Mouse (Mus musculus): ENCODE measurements around the gene B4galnt2.
A peak's percentile ranks its signal among the peaks of the same experiment; 100 is the strongest.
"Not testable (repeated sequence)": the region's sequence is repeated elsewhere in the genome, so short reads cannot be mapped to it uniquely, and the experiment has no call there.

Gene B4galnt2

DNA sequence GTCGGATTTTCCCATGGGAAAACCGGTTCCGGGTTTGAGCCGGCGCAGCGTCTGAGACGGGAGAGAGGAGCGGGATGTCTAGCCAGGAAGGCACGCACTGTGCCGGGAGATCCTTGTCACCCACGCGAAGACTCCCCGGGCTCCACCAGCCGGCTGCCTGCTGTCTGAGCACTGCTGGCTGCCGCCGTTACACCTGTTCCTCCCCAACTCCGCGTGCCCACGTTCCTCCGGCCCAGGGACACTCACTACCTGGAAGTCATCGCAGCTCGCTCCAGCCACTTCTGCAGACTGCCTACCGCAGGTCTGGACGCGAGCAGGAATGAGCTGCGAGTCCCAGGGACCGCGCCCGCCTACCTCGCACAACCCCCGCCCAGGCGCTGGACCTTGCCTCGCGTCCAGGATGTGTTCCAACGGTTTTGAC is at the start of gene B4galnt2:
Gene B4galnt2 (minus strand): TSS at position 321 of the 421 bp plus-strand sequence.
- DNase-seq (ENCODE audit: low read depth, low spot score), result peak; percentile 57

- DNase-seq (ENCODE audit: low read depth, low spot score), result peak; percentile 97
These were observed 48.6 kb upstream of the B4galnt2 start for GRCm38 (mm10) chr11:95963304-95963703.

DNA sequence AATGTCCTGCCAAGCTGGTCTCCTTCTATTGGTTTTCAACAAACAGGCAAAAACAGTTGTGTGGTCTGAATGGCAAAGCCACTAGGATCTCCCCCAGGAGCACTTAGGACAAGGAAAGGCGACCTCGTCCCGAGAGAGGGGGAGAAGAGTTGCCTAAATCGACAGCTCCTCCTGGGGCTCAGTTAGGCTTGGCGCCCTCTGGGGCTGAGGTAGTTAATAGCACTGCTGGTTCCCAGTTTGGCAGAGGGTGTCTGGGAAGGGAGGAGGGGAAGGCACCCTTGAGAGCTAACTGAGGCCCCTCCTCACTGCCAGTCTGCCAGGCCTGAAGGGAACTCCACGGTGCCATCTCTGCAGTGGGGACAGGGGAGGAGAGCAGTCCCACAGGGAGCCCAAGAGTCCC is 44.5 kb upstream of the B4galnt2 start:
- peak; percentile 65 for DNase-seq (ENCODE audit: low read depth, low spot score)

GRCm38 (mm10) chr11:95958251-95958650 is 43.6 kb upstream of the B4galnt2 start:
- DNase-seq (ENCODE audit: low read depth, low spot score), result peak; percentile 51

- no peak for DNase-seq (ENCODE audit: low read depth, low spot score)
These were observed 42.7 kb upstream of the B4galnt2 start for GRCm38 (mm10) chr11:95957407-95957806.

- DNase-seq (ENCODE audit: low read depth, low spot score), result peak; percentile 52
These were observed 38.6 kb upstream of the B4galnt2 start for GRCm38 (mm10) chr11:95953313-95953712.

GRCm38 (mm10) chr11:95945838-95946472 is 31.3 kb upstream of the B4galnt2 start:
- DNase-seq (ENCODE audit: low read depth, low spot score), result no peak

DNA sequence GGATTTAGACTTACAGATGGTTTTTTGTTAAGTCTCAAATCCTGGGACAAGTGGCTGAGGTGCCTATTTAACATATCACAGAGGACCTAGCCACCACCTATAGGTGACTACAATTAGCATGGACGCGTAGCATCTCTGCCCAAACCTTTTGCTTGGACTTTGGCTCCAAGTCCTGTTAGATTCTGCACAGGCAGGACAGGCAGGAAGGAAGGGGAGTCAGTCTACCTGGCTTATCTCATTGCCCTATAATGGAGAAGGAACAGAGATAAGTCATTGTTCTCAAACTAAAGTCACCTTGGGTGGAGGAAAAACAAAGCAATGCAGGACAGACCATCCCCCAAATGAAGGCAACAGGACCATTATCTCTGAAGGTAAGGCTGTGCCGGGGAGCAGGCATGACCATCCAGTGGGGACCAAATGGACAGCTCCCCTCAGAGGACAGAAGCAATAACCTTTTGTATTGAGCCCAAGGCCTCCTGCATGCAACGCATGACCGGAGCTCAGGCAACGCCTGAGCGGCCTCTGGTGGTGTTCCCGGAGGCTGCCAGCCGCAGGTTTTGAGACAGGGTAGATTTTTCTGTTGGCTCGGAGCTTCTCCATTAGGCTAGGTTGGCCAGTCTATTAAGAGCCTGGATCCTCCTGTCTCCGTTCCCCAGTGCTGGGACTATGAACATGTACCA is 25.3 kb upstream of the B4galnt2 start:
- peak; percentile 64 for DNase-seq (ENCODE audit: low read depth, low spot score)

- no peak for DNase-seq (ENCODE audit: low read depth, low spot score)
These were observed 21.7 kb upstream of the B4galnt2 start for GRCm38 (mm10) chr11:95936409-95936808.

GRCm38 (mm10) chr11:95932168-95932567 is 17.5 kb upstream of the B4galnt2 start:
- DNase-seq (ENCODE audit: low read depth, low spot score), result peak; percentile 64

DNA sequence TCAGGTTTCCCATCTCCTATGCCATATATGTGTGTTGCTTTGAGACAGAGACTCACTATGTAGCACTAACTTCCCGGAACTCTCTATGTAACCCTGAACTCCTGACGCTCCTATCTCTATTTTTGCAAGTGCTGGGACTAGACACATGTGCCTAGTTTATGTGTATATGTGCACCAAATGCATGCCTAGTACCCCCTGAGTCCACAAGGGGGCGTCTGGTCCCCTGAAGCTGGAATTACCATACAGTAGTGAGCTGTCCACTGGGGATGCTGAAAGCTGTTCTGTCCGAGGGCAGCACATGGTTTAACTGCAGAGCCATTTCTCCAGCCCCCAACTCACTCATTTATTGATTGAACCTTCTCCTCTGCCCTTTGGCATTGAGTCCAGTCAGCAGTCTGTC is 11.7 kb upstream of the B4galnt2 start:
- peak; percentile 85 for DNase-seq (ENCODE audit: low read depth, low spot score)

- DNase-seq (ENCODE audit: low read depth, low spot score), result no peak
These were observed 11.3 kb upstream of the B4galnt2 start for GRCm38 (mm10) chr11:95925976-95926375.

GRCm38 (mm10) chr11:95924215-95924614 is 9.5 kb upstream of the B4galnt2 start:
- no peak for DNase-seq (ENCODE audit: low read depth, low spot score)

- DNase-seq (ENCODE audit: low read depth, low spot score), result not testable (repeated sequence)
These were observed 8.8 kb upstream of the B4galnt2 start for GRCm38 (mm10) chr11:95923477-95923876.

DNA sequence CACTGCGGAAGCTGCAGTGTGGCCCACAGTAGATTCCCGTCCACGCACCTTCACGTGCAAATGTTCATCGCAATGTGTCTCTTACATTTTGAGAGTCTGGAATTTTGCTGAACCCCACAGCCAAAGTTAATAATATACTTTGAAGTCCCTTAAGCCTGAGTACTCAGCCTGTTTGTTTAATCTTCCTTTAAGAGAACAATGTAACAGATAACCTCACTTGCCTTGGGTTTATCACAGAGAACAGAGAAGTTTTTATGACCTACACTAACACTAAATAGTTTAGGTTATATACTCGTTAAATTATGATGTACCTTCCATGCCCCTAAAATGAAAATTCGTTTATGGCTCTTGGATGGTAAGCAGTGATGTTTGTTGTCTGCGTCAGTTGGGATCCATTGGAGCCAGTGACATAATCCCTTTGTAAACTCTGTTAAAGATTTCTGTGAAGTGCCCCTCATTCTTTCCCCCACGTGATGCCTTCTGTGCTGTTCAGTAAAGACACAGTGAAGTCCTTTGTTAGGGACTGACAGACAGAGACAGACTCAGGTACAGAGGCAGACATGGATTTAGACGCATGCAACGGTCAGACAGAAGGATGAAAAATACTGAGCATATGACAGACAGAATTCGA is 7.4 kb upstream of the B4galnt2 start:
- DNase-seq (ENCODE audit: low read depth, low spot score), result no peak

- no peak for DNase-seq (ENCODE audit: low read depth, low spot score)
These were observed 1.7 kb upstream of the B4galnt2 start for GRCm38 (mm10) chr11:95916426-95916825.

DNA sequence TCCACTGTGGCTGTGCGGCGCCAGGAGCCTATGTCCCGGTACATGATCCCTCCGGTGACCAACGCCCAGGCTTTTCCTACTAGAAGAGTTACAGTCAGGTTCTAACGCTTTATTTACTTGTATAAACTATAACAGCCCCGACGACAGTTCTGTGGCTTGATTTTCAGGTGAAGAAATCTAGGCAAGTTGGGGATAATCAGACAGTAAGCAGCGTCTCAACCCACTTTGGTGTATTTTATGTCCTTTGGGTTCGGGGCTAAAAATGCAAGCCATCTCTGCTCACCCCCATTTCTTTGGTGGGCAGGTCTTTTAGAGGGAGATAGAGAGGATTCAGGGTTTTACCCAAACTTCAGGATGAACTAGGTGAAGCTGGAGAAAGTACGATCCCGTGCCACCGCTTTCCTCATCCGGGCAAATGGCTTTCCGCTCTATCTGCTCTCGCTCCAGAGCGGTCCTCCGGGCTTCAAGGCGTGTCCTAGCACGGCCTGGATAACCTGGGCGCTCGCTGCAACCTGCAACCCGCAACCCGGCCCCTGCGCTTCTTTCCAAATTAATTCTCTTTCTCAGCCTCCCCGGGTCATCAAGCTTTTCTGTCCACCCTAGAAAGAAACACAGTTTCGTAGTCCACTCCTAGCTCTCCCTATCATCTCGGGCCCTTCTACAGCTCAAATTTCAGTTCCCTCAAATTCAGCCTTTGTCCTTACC is 467 bp upstream of the B4galnt2 start:
- DNase-seq (ENCODE audit: low read depth, low spot score), result peak; percentile 48

DNA sequence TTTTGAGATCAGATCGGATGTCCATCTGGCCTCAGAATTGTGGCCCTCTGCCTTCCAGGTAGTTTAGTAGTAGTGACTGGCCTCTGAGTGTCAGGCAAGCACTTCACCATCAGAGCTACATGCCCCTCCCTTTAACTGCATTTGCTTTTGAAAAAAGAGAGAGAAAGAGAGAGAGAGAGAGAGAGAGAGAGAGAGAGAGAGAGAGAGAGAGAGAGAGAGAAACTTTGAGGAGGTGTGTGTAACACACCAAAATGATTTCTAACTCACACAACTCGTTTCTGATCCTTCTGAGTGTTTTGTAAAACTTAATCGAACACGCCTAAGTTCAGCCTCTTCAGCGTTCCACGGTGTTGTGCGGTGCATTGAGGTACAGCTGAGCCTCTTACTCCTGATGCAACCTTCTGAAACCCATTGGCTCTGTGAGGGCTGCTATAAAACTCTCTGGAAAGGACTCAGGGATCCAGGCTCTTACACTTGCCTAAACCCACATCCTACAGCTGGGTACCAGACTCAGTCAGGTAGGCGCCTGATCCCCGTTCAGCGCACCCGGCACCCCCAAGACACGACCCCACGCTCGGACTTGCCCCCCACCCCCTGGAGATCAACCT is 628 bp downstream of the B4galnt2 start:
- DNase-seq (ENCODE audit: low read depth, low spot score), result peak; percentile 44

DNA sequence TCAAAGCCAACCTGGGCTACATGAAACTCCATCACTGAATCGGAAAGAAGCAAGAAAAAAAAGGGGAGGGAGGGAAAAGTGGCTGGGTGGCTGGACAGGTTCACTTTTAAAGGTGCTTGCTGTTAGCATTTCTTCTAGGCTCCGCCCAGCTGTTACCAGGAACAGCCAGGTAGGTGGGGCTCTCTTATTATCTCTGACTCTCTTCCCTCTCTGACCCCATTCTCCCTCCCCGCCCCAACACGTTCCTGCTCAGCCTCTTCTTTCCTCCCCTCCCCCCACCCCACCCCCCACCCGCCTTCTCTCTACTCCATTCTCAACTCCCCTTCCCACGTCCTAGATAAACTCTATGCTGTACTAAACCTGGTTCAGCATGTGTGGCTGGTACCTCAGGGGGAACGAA is 3.1 kb downstream of the B4galnt2 start:
- peak; percentile 75 for DNase-seq (ENCODE audit: low read depth, low spot score)

GRCm38 (mm10) chr11:95907805-95908524 is 6.7 kb downstream of the B4galnt2 start:
- DNase-seq (ENCODE audit: low read depth, low spot score), result no peak

DNA sequence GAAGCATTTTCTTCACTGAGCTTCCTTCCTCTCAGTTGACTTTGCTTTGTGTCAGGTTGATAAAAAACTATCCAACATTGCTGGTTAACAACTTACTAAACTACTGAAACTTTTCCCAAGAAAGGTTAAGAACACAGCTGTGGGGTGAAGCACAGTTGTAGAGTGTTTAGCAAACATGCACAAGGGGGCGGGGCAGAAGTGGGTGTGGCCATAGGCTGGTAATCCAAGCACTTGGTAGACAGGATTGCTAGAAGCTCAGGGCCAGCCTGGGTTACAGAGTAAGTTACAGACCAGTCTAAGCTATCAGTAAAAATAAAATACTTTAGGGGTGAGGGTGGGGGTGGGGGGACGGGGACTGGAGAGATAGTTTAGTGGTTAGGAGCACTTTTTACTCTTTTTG is 10.4 kb downstream of the B4galnt2 start:
- peak; percentile 59 for DNase-seq (ENCODE audit: low read depth, low spot score)
